Mouse (Mus musculus): ENCODE data around the gene Fkbp6.

DNA sequence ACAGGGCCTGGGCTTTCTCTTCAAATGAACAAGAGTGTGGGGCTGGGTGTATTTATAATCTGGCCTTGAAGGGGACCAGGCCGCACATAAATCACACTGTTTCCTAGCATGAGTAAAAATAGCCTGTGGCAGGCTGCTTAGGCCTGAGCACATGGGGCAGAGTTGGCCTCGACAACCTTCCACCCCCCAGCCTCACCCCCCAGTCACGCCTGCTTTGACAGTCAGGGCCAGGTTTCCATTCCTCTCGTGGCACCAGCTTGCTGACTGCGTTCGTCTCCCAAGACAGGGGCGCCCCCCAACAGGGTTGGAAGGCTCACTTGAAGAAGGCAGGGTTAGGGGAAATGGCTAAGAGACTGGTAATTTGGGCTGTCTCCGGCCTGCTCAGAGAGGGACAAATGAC, 80.4 kb downstream of the Fkbp6 start:
- no peak for TF ChIP-seq GATA1 (IDR thresholded peaks at IDR 0.05; ENCODE audit: borderline replicate concordance, low read length)
- TF ChIP-seq FLI1 (IDR thresholded peaks at IDR 0.05; ENCODE audit: low read length), result no peak
